Mouse (Mus musculus) heart, adult 2 months (tissue): ENCODE measurements around the gene BC051665.

Experiments used
- CTCF ChIP-seq: fragments of 200-600 bp; IDR thresholded peaks from 2 replicates; pipeline ENCODE4 v1.8.1; 2022; ENCODE audit warnings: antibody characterized with exemption, mild to moderate bottlenecking, moderate library complexity
- EP300 ChIP-seq: fragments of 200-500 bp; IDR thresholded peaks from 2 replicates; pipeline ENCODE4 v1.6.1; 2011; ENCODE audit warnings: low read depth, low read length, control low read depth; ENCODE audit not compliant: insufficient read depth

- TF ChIP-seq CTCF (no peak), EP300 (no peak)
These were observed 30.9 kb downstream of the BC051665 start for GRCm38 (mm10) chr13:60755251-60755650.
